Mouse (Mus musculus) frontal cortex, postnatal 14 days (tissue): ENCODE results near the gene Atp5e.
A peak's percentile ranks its signal among the peaks of the same experiment; 100 is the strongest.

ENCODE experiments used
- DNase-seq, 2 experiments: peaks; one replicate each; pipeline ENCODE4 v3.0.0; 2022; ENCODE audit warnings: low spot score in 2 of 2

Gene Atp5e

DNA sequence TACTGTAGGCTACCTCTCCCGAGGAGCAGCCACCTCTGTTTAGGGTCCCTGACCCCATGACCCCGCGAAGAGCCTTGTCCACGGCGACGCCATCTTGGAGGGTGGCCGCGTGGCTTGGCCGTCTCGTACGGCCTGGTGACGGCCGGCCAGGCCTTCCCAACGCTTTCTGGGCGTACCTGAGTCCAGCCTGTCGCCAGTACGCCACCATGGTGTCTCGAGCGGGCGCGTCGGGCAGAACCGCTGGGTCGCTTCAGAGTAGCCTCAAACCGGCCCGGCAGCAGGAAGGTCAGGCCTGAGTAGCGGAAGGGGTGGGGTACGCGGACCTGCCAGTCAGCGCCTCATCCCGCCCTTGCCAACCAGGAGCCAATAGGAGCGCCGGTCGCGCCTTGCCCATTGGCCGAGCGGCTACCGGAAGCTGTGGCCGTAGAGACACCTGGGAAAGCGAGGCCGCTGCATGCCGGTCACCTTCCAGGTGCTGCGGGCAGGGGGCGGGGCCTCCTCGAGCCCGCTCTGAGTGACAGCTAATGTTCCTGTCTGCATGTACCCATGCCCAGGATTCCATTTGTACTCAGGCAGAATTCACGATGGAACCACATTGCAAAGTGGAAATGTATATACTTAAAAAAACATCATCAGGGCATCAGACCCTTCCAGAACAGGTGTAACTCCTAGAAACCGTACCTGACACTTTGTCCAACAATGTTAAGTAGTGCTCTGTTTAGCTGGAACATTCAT lies at the start of gene Atp5e:
TSS of gene Atp5e (minus strand) at position 317 of the 735 bp plus-strand sequence.
- DNase-seq: peak; percentile 93 to 96

DNA sequence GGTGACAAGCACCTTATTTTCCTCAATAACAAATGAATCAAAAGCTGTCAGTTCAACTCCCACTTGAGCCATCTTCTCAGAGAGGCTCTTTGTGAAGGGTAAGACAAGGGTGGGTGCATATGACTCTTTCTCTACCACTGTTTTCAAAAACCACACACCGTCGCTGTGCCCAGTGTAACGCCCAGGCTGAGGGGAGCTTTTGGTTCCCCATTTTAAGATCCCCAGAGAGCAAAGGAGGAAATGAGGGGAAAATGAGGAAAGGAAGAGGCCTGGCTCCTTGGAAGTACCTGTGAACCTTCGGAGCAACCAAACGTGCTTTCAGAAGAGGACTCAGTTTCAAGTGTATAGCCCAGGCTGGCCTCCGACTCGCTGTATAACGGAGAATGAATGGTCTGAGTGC lies 45.9 kb upstream of the Atp5e start:
- DNase-seq: no peak

DNA sequence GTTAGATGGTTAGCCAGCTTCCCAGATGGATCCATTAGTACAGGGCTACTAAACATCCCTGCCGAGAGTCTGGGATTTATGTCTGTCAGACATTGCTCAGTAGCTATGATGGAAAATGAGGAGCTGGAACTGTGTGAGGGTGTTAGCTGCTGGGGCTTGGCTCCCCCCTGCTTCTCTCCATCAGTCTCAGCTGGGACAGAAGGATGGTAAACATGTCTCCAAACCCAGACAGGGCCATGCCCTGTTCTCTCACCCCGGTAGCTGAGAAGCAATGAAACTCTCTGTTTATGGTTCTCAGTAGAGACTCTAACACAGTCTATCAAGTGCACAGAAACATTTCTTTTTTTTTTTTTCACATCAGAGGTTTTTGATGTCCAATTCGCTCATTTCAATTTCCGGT lies 44.1 kb upstream of the Atp5e start:
- no peak for DNase-seq

DNA sequence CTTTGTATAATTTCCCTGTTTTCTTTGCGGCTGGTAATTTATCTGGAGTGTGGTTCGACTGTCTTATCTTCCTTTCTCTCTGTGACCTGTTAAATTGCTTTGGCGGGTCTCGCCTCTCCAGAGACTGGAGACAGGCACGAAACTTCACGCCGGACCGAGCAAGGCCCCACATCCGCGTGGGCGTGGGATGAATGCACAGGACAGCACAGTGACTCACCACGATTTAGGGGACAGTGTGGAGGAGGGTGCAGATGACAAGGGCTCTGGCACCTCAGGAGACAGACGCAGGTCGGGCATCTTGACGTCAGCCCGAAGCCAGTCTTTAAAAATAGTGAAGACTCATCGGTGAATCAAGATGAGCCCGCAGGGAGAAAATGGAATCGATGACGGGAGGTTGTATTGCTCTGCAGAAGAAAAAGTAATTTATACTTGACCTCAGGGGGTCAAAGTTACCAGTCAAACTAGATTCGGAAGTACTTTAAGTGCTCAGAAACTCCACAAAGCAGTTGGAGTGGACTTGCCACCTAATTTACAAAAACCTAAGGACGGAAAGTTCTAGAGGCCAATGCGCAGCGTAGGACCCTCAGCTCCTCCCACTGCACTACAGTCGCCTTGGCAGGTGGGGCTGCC lies 39.0 kb upstream of the Atp5e start:
- peak in 1 of 2 experiments; percentile 5 for DNase-seq

DNA sequence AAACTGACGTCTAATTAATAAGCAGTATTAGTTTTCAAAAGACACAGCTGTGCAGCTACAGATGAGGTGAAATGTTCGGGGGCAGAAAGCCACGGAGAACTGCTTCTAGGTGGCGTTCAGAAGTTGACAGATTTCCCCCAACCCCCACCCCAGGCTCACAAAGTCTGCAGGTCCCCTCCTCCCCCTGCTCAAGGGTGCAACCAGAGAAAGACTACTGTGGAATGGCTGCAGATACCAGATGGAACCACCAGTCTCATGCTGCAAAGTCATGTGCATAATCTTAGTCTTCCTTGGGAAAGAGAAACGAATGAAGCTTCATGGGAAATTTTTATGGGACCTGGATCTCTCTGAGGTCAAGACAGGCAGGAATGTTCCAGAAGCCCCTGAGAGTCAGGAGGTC lies 38.4 kb upstream of the Atp5e start:
- DNase-seq: no peak

DNA sequence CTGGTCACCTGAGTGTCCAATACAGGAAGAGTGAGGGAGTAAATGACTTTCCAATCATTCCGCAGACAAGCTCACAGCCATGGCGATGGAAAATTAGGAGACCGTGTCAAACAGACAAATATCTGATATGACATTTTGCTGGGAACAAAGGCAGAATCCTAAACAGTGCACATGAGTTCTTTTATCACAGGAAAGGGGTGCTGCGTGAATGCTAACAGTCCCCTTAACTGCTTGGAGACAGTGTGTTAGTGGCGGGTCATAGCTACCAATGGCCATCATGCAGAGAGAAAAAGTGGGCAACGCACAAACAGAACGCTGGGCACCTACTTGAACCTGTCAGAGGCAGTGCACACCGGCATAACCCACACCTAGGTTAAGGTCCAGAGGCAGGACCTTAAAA lies 37.6 kb upstream of the Atp5e start:
- DNase-seq: no peak

DNA sequence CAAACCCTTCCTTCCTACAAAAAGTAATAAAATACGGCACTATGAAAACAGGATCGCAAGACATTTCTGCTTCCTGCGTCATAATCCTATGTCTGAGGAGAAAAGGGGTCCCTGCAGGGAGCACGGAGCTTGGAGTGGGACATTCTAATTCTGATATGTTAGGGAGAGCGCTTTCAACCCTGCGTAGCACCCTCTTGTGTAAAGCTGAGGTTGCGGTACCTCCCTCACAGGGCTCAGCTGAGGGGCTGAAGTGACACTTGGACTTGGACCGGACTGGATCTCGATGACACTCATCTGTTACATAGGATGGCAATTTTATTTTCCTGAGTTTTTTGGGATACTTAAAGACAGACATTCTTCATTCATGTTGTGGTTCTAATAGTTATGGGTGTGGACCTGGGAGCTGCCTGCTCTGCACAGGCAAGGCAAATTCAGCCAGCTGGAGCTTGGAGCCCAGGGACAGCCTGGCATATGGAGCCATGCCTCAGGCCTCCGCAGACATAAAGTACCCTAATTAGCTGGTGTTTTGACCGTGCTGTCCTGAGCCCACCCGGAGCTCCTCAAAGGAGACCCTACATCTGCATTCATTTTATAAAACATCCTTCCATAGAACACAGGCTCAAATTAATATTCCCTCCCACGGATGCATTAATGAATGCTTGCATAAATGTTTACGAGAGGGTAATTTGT lies 37.1 kb upstream of the Atp5e start:
- no peak for DNase-seq

DNA sequence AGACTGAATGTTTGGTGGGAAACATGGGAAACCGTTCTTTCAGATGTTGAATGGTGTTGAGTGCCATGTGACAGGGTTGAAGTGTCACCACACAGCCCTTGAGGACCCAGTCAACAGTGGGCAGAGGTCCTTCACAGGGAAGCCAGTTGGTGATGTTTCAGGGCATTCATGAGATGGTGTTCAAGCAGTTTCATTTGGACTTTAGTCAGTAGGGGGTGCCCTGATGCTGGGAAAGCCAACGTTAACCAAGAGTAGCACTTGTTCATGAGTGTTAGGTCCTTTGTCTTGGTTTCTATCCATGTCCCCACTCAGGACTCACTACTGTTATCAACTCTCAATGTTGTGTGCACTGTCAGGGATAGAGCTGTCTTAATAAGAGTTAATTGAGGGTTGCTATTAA lies 29.0 kb upstream of the Atp5e start:
- no peak for DNase-seq

DNA sequence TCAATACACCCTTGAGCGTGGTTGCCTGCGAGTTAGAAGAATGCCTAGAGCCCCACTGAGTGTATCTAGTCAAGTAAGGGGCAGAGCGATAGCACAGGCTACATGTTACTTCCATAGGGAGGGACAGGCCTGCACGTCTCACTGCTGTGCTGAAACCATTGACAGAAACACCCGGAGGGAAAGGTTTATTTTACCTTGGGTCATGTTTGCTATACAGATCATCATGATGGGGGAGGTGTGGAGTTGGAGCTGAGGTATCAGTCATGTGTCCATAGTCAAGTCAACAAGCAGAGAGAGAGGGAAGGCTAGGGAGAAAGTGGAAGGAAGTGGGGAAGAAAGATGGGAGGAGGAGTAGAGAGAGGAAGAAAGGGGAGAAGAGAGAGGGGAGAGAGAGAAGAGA lies 23.1 kb upstream of the Atp5e start:
- DNase-seq: no peak

DNA sequence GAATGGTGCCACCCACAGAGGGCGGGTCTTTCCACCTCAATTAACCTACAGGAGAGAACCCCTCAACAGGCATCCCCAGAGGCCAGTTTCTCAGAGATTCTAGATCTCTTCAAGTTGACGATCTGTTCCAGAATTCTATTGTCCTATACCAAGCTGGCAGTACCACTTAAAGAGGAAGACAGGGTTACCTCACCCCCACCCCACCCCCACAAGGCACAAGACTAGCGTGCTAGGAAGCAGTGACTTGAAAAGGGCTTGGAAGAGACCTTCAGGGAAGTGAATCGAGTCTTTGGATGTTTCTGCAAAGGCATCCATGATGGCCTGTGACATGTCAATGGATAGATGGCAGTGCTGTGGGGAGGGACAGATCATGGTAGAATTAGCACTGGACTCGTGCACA lies 14.8 kb upstream of the Atp5e start:
- no peak for DNase-seq

DNA sequence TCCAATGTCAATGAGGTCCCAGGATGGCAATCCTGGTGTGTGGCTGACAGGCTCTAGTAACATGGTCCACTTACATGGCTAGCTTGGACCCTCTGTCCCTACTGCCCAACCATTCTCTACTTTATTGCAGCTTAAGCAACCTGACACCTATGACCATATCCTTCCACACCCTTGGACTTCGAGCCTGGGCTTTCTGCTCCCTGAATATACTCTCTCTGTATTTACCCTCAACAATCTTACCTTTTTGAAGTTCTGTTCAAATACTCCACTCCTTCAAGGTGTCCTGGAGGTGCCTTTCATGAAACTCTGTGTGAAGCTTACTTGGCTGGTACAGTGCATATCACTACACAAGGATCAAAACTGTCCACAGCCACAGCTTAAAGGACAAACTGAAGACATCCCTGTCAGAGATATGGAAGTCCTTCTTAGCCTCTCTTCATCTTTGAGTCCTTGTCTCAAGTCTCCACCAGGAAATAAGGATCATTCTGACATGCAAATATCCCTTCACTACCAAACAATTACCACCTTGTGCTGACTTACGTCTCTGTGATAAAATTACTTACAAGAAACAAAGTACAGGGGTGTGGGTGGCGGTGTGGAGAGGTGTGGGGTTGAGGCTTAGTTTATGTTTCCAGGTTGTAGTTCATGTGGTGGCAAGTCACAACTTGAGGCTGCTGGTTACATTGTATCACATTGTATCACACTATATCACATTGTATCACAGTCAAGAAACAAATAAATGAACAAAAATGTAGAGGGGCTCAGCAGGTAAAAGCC lies 13.8 kb upstream of the Atp5e start:
- DNase-seq: no peak

DNA sequence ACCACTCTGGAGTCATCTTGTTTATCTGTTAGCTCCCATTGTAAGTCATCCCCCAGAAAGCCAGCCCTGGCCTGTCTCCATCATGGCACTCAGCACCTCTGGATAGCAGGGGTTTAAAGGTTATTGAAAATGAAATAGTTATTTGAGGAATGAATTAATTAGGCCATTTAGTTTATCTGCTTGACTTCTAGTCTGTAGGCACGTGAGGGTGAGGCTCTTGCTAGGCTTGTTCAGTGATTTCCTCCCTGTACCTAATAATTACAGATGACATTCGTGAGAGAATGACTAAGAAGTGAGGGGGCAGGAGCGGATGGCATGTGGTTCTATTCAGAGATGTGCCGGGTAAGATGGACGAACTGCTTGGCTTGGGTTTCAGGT lies 9.6 kb upstream of the Atp5e start:
- DNase-seq: no peak

DNA sequence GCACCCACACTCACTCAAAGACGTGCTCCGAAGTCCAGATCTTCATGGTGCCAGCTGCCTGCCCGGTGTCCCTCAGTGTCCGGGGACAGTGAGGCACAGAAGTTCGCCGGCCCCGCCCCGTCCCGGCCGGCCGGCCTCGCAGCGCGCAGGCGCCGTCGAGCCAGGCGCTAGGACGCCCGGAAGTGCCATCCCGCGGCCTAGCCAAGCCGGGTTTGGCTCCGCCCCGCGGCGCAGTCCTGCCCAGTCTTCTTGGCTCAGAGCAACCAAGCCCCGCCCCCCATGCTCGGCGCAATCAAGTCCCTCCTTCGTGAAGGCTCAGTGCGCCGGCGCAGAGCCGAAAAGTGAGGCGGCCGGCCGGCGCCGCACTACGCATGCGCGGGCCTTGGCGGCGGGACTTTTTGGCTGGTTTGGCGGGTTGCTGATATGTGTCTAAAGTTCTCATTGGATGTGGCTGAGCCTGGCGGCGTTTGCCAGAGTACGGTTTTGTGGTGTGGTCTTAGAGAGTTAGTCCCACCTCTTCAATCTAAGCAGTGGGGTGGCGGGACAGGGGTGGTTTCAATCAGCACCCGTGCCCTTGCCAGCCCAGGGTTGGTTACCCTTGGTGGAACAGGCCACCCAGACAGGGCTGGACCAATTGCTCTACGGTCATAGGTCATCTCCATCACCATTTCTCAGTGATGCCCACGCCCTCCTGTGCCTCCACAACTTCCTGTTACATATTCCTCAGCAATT lies 9.1 kb upstream of the Atp5e start, which contains the start of gene Prelid3b:
TSS of gene Prelid3b (minus strand) at position 264 of the 732 bp plus-strand sequence.
- DNase-seq: peak; percentile 97 to 99

DNA sequence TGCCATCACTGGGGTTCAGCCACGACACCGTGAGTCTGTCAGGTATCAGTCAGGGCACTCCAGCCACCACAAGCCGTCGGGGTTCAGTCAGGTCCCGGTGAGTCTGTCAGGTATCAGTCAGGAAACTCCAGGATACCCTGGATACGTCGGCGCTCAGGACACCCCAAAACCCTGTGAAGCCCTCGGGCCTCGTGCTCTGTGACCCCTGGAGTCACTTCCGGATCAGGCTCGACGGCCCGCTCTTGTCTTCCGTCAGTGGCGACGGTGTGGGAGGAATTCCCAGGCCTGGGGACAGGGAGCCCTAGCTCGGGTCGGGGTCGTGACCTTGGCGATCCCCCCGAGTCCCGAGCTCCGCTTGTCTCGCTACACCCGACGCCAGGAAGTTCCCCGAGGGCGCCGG lies 8.5 kb upstream of the Atp5e start:
- DNase-seq: no peak

DNA sequence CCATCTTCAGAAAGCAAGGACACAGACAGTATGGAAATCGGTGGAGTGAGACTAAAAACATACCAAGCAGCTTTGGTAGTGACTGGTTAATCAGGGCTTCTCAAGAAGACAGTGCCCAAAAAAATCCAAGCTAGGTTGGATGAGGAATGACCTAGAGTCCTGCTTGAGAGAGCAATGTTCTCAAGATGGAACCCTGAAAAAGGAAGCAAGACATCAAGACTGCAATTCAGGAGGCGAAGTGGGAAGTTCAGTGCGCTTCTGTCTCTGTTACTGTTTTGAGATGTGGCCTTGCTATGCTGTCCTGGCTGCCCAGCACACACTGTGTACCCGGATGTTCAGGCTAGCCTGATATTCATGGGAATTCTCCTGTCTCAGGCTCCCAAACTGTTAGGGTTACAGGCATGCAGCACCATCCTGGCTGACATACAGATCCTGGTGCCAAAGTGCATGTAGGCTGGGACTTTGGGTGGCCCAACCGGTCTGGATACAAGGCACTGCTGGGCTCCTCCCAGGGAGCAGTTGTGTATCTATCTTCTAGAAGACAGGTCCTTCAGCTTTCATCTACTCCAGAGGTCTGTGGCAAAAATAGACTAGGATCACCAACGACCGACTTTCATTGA lies 7.0 kb upstream of the Atp5e start:
- DNase-seq: no peak

DNA sequence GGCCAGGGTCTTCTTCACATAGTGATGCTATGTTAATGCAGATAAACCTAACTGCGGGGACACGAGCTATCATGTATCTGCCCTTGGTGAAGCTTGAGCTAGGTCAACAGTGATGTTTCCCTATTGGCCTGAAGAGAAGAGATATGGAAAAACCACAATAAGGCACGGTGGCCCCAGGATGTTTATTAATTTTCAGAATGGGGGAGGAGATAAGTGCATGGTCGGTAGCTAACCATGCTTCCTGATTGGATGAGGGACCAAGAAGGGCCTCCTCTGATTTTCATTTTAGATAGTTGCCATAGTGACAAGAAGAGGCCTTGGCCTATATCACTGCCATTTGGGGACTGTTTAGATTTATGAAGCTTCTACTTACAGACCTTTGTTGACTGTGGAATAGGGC lies 6.4 kb upstream of the Atp5e start:
- no peak for DNase-seq

DNA sequence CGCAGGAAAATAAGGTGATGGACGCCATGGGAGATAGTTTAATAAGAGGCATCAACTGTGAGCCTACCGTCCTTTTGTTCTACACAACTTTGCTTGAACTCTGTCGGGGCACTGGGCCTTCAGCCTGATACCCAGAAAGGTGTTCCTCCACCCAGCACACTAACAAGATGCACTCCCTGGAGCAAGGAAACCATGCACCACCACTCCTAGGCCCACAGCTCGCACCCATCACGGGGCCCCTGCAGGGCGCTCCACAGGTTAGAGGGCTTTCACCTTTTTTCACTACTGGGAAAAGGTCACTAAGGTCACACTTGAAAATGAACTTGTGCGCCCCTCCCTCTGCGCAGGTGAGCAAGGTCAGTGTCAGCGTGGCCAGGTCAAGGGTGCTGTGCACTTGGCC lies 535 bp downstream of the Atp5e start:
- DNase-seq: peak; percentile 13 to 23

DNA sequence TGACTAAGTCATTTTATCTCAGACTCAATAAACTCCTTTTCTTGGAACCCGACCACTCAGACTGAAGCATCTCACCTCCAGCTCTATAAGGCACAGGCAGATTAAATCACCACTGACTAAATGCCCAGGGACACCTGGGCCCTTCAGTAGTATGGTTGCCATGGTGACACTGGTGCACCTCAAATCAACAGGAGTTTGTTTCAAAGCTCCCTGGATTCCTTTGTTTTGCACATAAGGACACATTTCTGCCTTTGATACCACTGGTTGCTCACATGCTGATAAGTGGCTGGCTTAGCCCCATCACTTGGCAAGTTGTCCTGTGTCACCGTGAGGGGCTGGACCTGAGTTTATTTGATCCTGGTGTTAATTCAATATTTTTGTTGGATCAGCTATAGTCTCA lies 4.5 kb downstream of the Atp5e start:
- no peak for DNase-seq

DNA sequence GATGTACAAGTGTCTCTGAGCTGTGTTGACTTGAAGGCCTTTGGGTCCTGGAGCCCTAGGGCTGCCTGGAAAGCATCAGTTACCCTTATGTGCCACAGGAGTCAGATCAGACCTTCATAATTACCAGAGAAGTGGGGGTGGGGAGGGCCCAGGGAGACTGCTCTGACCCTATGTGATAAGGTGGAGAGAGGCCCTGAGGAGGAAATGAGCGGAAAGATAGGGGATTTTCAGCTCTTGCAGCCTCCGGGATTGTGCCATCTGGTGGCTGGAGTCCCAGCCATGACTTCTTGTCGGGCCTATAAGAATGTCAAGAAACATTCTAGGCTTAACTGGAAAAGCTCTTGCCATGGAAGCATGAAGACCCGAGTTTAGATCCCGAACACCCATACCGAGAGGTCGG lies 10.2 kb downstream of the Atp5e start:
- no peak for DNase-seq

DNA sequence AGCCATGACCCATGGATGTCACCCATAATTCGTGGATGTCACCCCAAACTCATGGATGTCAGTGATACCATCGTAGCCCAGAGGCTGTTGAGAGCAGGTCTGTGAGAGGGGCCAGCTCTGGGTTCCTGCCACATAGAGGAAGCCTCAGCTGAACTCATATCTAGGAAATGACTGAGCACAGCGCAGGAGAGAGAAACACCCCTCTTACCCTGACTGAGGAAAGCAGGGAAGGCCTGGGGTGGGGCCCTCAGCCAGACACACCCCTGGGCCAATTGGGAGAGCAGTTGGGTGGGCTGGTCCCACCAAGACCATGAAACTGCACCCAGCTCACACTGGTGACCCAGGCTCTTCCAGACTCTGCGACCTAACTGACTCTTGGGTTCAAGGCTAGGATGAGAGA lies 13.6 kb downstream of the Atp5e start, which contains the start of gene Tubb1:
TSS of gene Tubb1 (plus strand) at position 343 of the 400 bp plus-strand sequence.
- no peak for DNase-seq

DNA sequence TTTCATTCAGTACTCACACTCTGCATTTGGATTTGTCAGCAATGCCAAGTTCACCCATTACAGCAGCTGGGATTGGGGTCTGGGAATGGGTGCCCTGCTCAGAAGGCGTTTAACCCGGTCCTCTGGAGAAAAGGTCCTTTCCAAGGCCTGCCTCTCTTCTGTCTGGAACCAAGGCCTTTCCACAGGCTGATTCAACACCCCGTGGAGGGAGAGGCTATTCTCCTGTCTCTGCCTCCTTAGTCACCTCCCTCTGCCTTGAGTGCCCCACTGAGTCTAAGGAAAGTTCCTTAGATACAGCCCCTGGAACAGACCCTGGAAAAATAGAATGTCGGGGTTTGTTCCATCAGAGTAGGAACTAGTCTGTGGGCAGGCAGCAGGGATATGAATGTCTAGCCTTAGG lies 15.5 kb downstream of the Atp5e start:
- no peak for DNase-seq
